Mouse (Mus musculus): ENCODE measurements around the gene Flywch2.

DNA sequence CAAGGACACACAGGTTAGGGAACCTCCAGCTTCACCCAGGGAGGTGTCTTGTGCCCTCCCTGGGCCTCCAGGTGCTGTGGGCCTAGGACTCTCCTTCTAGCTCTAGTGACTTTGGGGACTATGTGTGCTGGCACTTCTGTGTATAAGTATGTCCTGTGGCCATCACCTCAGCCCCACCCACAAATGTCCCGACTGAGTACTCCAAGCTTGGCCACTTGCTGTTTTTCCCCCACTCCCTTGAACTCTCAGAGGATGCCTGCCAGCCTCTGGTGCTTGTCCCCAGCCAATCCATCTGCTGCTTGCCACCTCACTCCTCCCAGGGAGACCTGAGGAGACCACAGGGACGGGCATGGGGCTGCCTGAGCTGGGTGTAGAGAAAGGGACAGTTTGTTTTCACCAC is 7.4 kb downstream of the Flywch2 start:
- TF ChIP-seq CTCF (IDR thresholded peaks at IDR 0.05; ENCODE audit: borderline replicate concordance, extremely low read depth, insufficient read depth, insufficient read length) (no peak), POLR2A (IDR thresholded peaks at IDR 0.05; ENCODE audit: borderline replicate concordance, extremely low read depth, insufficient read depth, insufficient read length, poor library complexity, severe bottlenecking) (no peak)

Measured in brain, embryonic 14.5 days (tissue).